Mouse (Mus musculus) embryonic facial prominence, embryonic 14.5 days (tissue): ENCODE data around the gene Ina. TPM values are rescaled to one million over a fixed set of nuclear protein-coding genes. Genes with fewer than 3 reads are reported as not detected.

Experiments
- ATAC-seq: fragments of 200-750 bp; cut with Nextera tagmentation; 2 replicates; pipeline ENCODE4 v1.8.0; 2017; ENCODE audit warnings: low read depth, moderate number of reproducible peaks, moderate TSS enrichment
- DNase-seq: peaks from one replicate; pipeline ENCODE4 v3.0.0-alpha.2; 2015; ENCODE audit warnings: low spot score
- H3K27ac ChIP-seq: fragments of 300-500 bp; sonication (generic); replicated peaks from 2 replicates; pipeline ENCODE4 v1.5.1; 2014; ENCODE audit warnings: low read depth, mild to moderate bottlenecking, low read length, moderate library complexity
- H3K27me3 ChIP-seq: fragments of 300-500 bp; sonication (generic); replicated peaks from 2 replicates; pipeline ENCODE4 v1.6.1; 2014; ENCODE audit warnings: low read length; ENCODE audit not compliant: control insufficient read depth, insufficient read depth
- H3K36me3 ChIP-seq: fragments of 300-500 bp; sonication (generic); 2 replicates; pipeline ENCODE4 v1.6.1; 2014; ENCODE audit warnings: low read length, mixed read lengths; ENCODE audit not compliant: control insufficient read depth, insufficient read depth
- H3K4me1 ChIP-seq: fragments of 300-500 bp; sonication (generic); 2 replicates; pipeline ENCODE4 v1.6.1; 2014; ENCODE audit warnings: antibody characterized with exemption, low read length; ENCODE audit not compliant: control insufficient read depth, insufficient read depth
- H3K4me2 ChIP-seq: fragments of 300-500 bp; sonication (generic); 2 replicates; pipeline ENCODE4 v1.6.1; 2014; ENCODE audit warnings: low read depth, mild to moderate bottlenecking, low read length, moderate library complexity, mixed read lengths
- H3K4me3 ChIP-seq: fragments of 300-500 bp; sonication (generic); 2 replicates; pipeline ENCODE4 v1.5.1; 2014; ENCODE audit warnings: low read depth, mild to moderate bottlenecking, low read length
- H3K9ac ChIP-seq: fragments of 300-500 bp; sonication (generic); 2 replicates; pipeline ENCODE4 v1.6.1; 2014; ENCODE audit warnings: low read depth, mild to moderate bottlenecking, low read length, moderate library complexity, mixed read lengths
- H3K9me3 ChIP-seq: fragments of 300-500 bp; sonication (generic); 2 replicates; pipeline ENCODE4 v1.6.1; 2016; ENCODE audit warnings: low read length; ENCODE audit not compliant: control insufficient read depth
- WGBS: fragments of 180-500 bp; shearing (Covaris S2); extraction: QIAGEN DNeasy Blood & Tissue Kit; methylation state at CpG from one replicate; pipeline ENCODE4 v1.1.7; 2014; 5-methylcytosine and 5-hydroxymethylcytosine counted together
- polyA plus RNA-seq: library from polyadenylated mRNA; unstranded; fragments of >200 nt; fragmentation: Nextera tagmentation; extraction: Ambion mirVana; gene quantifications from 2 replicates; pipeline ENCODE4 v1.2.1, GENCODE M21; 2014

Gene Ina
- polyA plus RNA-seq, 1 experiment from 2014 or later, result 17.6 TPM

DNA sequence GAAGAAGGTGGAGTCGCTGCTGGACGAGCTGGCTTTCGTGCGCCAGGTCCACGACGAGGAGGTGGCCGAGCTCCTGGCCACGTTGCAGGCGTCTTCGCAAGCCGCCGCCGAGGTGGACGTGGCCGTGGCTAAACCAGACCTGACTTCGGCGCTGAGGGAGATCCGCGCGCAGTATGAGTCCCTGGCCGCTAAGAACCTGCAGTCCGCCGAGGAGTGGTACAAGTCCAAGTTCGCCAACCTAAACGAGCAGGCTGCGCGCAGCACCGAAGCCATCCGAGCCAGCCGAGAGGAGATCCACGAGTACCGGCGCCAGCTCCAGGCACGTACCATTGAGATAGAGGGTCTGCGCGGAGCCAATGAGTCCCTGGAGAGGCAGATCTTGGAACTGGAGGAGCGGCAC is 898 bp downstream of the Ina start:
- WGBS, result under 1% methylated on average over 29 of the region's 37 CpGs
- Histone ChIP-seq H3K4me2 (peak overlapping the region; percentile 92), H3K27ac (no peak overlapping the region), H3K9ac (peak overlapping the region; percentile 26; the same call in 1 of the 2 replicates), H3K4me1 (peaks cover 6% of the 10 kb centered on the region; the same call in 1 of the 2 replicates), H3K36me3 (no peaks in the 10 kb centered on the region), H3K27me3 (peaks cover 65% of the 10 kb centered on the region), H3K4me3 (peak overlapping the region; percentile 52), H3K9me3 (no peaks in the 10 kb centered on the region)
- DNase-seq (no peak), ATAC-seq (peak; percentile 9; the same call in 1 of the 2 replicates)

DNA sequence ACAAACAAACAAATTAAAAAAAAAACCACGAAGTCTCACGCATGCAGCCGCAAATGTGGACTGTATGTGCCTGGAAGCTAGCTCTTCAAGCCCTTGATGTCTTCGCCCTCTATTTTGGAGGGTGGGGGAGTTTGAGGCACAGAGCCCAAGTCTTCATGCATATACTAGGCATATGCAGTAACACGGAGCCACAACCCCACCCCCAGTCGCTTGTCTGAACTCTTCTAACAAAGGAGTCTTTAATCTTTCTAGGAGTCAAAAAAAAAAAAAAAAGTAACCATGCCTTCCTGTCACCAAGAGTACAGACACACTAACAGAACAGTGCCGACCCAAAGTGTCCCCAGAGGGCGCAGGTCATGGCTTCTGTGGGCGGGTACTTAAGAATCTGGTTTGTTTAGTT is 1.5 kb downstream of the Ina start:
- peaks cover 6% of the 10 kb centered on the region; the same call in 1 of the 2 replicates for H3K4me1 ChIP-seq
- no peaks in the 10 kb centered on the region for H3K9me3 ChIP-seq
- H3K4me3 ChIP-seq, result peak overlapping the region; percentile 52; the same call in 1 of the 2 replicates
- no peak overlapping the region; the same call in 1 of the 2 replicates for H3K9ac ChIP-seq
- no peak for ATAC-seq
- peaks cover 62% of the 10 kb centered on the region for H3K27me3 ChIP-seq
- H3K4me2 ChIP-seq, result peak overlapping the region; percentile 92; the same call in 1 of the 2 replicates
- DNase-seq, result no peak
- no peaks in the 10 kb centered on the region for H3K36me3 ChIP-seq
- WGBS, result 5% methylated on average over 9 of the region's 9 CpGs
- no peak overlapping the region for H3K27ac ChIP-seq

DNA sequence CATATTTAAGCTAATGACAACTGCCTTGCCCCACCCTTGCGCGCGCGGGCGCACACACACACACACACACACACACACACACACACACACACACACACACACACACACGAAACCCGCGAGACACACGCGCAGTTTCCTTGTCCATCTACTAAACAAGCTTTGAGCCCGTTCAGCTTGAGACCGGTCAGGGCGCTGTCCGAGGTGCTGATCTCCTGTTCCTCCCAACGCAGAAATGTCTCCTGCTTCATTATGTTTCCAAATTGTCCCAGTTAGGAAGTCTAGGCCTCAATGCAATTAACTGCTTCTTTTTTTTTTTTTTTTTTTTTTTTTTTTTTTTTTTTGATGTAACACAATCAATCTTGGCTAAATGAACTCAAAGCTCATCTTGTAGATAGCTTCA is 2.0 kb downstream of the Ina start:
- no peak for ATAC-seq
- H3K27ac ChIP-seq, result no peak overlapping the region
- H3K9ac ChIP-seq, result no peak overlapping the region
- H3K27me3 ChIP-seq, result peaks cover 60% of the 10 kb centered on the region
- H3K36me3 ChIP-seq, result no peaks in the 10 kb centered on the region
- H3K4me2 ChIP-seq, result no peak overlapping the region
- no peaks in the 10 kb centered on the region for H3K9me3 ChIP-seq
- 0% methylated on average over 10 of the region's 15 CpGs for WGBS
- H3K4me3 ChIP-seq, result peak overlapping the region; percentile 1; the same call in 1 of the 2 replicates
- H3K4me1 ChIP-seq, result peaks cover 6% of the 10 kb centered on the region; the same call in 1 of the 2 replicates
- DNase-seq, result peak; percentile 93

DNA sequence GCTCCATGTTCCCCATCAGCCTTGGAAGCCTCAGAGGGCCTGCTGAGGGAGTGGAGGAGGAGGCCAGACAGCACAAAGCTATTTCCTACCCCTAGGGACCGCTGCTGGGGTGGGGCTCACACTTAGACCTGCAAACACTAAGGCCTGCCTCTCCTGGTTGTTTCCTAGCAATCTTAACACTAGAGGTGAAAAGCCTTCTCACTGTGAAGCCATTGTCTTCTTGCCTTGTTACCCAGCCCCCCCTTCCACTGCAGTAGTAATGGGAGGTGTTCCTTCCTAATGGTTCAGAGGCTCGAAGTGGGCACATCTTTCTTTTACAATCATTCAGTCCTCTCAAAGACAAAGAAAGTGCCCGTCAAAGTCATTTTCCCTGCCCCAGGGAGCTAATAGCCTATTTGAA is 3.3 kb downstream of the Ina start:
- no peak for ATAC-seq
- Histone ChIP-seq H3K9ac (no peak overlapping the region), H3K4me3 (no peak overlapping the region; the same call in 1 of the 2 replicates), H3K4me2 (peak overlapping the region; percentile 7; the same call in 1 of the 2 replicates), H3K4me1 (peaks cover 6% of the 10 kb centered on the region; the same call in 1 of the 2 replicates), H3K9me3 (no peaks in the 10 kb centered on the region), H3K27ac (no peak overlapping the region; the same call in 1 of the 2 replicates), H3K36me3 (no peaks in the 10 kb centered on the region), H3K27me3 (peaks cover 49% of the 10 kb centered on the region)
- DNase-seq, result no peak
- 8% methylated on average over 3 of the region's 3 CpGs for WGBS

DNA sequence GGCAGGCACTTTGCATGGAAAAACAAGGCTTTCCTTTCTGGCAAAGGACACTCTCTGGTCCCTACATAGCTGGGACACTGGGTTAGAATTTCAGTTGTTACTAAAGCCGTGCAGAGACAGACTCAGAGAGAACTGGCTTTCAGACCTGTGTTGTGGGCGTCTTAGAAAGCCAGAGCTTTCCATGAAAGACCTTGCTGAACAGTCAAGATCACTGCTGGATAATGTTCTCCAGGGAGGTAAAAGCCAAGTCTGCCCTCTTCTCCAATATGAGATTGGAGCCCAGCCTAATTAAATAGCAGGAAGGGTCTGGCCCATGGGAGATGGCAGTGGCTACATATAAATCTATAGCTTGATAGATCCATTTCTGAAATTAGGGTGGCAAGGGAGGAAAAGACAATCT is 3.8 kb downstream of the Ina start:
- ATAC-seq (no peak), DNase-seq (no peak)
- peaks cover 44% of the 10 kb centered on the region for H3K27me3 ChIP-seq
- no peak overlapping the region for H3K27ac ChIP-seq
- 21% methylated on average over 2 of the region's 2 CpGs for WGBS
- no peak overlapping the region for H3K9ac ChIP-seq
- H3K4me2 ChIP-seq, result peak overlapping the region; percentile 7; the same call in 1 of the 2 replicates
- H3K36me3 ChIP-seq, result no peaks in the 10 kb centered on the region
- H3K9me3 ChIP-seq, result no peaks in the 10 kb centered on the region
- no peak overlapping the region for H3K4me3 ChIP-seq
- H3K4me1 ChIP-seq, result peaks cover 6% of the 10 kb centered on the region; the same call in 1 of the 2 replicates

DNA sequence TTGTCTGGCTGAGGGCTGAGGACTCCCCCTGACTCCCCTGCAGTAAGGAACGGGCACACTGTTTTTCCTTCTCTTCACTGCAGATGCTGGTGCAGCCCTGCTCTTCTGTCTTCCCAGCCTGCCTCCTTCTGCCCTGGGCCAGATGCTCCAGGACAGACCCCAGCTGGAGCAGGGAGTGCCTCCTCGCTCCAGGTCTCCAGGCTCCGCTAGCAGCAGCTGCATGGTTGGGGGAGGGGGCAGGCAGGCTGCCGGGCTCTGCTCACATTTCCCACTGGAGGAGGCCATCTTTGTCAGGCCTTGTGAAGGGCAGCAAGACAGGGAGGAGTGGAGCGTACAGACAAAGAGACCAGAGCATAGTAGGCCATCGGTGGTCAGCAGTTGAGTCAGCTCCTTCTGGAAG is 4.8 kb downstream of the Ina start:
- Histone ChIP-seq H3K36me3 (no peaks in the 10 kb centered on the region), H3K9ac (no peak overlapping the region), H3K4me1 (peaks cover 6% of the 10 kb centered on the region; the same call in 1 of the 2 replicates), H3K4me2 (no peak overlapping the region), H3K27me3 (peaks cover 34% of the 10 kb centered on the region), H3K9me3 (no peaks in the 10 kb centered on the region), H3K4me3 (no peak overlapping the region), H3K27ac (no peak overlapping the region)
- ATAC-seq, result peak; percentile 42; the same call in 1 of the 2 replicates
- WGBS, result 21% methylated on average over 6 of the region's 6 CpGs
- peak; percentile 31 for DNase-seq

DNA sequence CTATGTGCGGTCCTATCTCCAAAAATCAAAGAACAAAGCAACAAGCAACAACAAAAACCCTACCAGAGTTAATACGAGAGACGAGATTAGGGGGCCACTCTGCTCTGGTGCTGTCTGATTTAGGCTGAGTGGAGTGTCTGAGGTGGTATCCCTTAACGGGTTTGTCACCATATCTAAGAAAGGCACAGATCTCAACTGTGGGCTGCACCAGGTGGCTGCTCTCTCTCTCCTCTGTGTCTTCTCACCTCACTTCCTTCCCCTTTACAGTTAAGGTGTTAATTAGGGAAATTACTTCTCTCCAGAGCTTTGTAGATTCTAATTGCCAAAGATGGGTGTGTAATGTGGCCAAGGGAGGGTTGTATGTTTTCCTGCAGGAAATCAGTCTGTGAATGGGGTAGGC is 8.2 kb downstream of the Ina start:
- peaks cover 8% of the 10 kb centered on the region for H3K27me3 ChIP-seq
- DNase-seq, result no peak
- H3K4me1 ChIP-seq, result no peaks in the 10 kb centered on the region
- 0 out of 2 replicates have a peak, but pooled peaks have one; percentile 22 for ATAC-seq
- no peak overlapping the region for H3K9ac ChIP-seq
- no peaks in the 10 kb centered on the region for H3K36me3 ChIP-seq
- no peak overlapping the region for H3K27ac ChIP-seq
- H3K9me3 ChIP-seq, result no peaks in the 10 kb centered on the region
- no peak overlapping the region for H3K4me3 ChIP-seq
- WGBS, result 91% methylated on average over 4 of the region's 4 CpGs
- no peak overlapping the region for H3K4me2 ChIP-seq

DNA sequence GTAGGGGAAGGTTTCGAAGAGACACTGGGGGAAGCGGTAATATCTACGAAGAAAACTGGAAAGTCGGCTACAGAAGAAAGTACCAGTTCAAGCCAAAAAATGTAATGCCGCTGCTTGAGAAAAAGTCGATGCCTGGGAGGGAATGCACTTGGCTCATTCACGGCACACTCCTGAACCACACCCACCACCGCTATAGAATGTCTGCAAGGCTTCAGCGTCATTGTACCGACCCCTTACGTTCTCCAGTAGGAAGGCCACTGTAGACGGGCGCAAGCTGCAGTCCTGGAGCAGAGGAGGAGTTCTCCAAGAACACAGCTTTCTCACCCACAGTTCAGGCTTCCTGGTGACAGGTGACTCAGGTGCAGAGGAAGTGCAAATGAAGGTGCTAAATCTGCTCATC is 9.0 kb downstream of the Ina start:
- peaks cover under 1% of the 10 kb centered on the region; the same call in 1 of the 2 replicates for H3K27me3 ChIP-seq
- H3K4me2 ChIP-seq, result no peak overlapping the region
- no peak overlapping the region for H3K27ac ChIP-seq
- no peak overlapping the region for H3K4me3 ChIP-seq
- DNase-seq, result no peak
- no peaks in the 10 kb centered on the region for H3K4me1 ChIP-seq
- no peak for ATAC-seq
- 85% methylated on average over 13 of the region's 13 CpGs for WGBS
- H3K9me3 ChIP-seq, result no peaks in the 10 kb centered on the region
- no peak overlapping the region for H3K9ac ChIP-seq
- no peaks in the 10 kb centered on the region for H3K36me3 ChIP-seq

DNA sequence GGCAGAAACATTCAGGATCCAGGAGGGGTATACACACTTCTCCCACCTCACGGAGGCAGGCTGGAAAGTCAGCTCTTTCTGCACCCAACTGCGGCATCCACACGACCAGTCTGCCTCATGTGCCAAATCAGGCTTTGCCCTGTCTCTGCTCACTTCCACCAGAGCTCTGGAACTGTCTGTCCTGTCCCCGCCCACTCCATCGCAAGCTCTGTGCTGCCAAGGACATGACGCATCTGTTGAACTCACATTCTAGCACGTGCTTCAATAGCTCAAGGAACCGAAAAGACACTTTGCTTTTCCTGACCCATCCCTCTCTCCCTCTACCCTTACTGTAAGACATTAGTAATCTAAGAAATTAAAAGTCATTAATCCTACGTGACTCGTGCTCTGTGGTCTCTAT is 10.5 kb downstream of the Ina start:
- Histone ChIP-seq H3K9ac (no peak overlapping the region), H3K27ac (no peak overlapping the region), H3K36me3 (no peaks in the 10 kb centered on the region), H3K9me3 (no peaks in the 10 kb centered on the region), H3K4me3 (no peak overlapping the region), H3K27me3 (no peaks in the 10 kb centered on the region), H3K4me1 (no peaks in the 10 kb centered on the region), H3K4me2 (no peak overlapping the region)
- WGBS, result 77% methylated on average over 10 of the region's 10 CpGs
- ATAC-seq (no peak), DNase-seq (no peak)
